Comparison of ENCODE assay signal across 8 mouse cellular contexts in genomic region chr13:73160289-73160688, GRCm38 (mm10).
A peak's percentile ranks its signal among the peaks of the same experiment; 100 is the strongest.
DNase-seq lines count a peak whose midpoint lies in the region; ATAC-seq and TF ChIP-seq lines count a peak whose summit lies in the region.

No protein-coding gene starts in this region.

- no peak for TF ChIP-seq POLR2A in ES-Bruce4 (IDR thresholded peaks at IDR 0.05; ENCODE audit: insufficient read depth, low read length)
- no peak for TF ChIP-seq POLR2A in olfactory bulb, adult 2 months (IDR thresholded peaks at IDR 0.05; ENCODE audit: insufficient read depth, low read depth, low read length)

- no peaks in the 10 kb centered on the region for H3K36me3 ChIP-seq in ES-Bruce4 (ENCODE audit: control insufficient read depth, insufficient read depth, low read length, poor library complexity, severe bottlenecking)
- no peaks in the 10 kb centered on the region for H3K36me3 ChIP-seq in forebrain, embryonic 16.5 days (ENCODE audit: control insufficient read depth, insufficient read depth)
- H3K36me3 ChIP-seq in liver, embryonic 16.5 days (ENCODE audit: control insufficient read depth, insufficient read depth): no peaks in the 10 kb centered on the region

- H3K4me2 ChIP-seq in forebrain, embryonic 16.5 days (ENCODE audit: low read length): peak overlapping the region; percentile 50
- H3K4me2 ChIP-seq in liver, embryonic 16.5 days (ENCODE audit: low read depth, low read length): peak overlapping the region; percentile 48; the same call in 1 of the 2 replicates

- 1% methylated on average over 22 of the region's 22 CpGs for WGBS in forebrain, embryonic 16.5 days
- under 1% methylated on average over 22 of the region's 22 CpGs for WGBS in large intestine, adult 2 months
- 3% methylated on average over 22 of the region's 22 CpGs for WGBS in liver, embryonic 16.5 days (ENCODE audit: insufficient replicate concordance)
- WGBS in olfactory bulb, adult 2 months: under 1% methylated on average over 22 of the region's 22 CpGs

- H3K9me3 ChIP-seq in ES-Bruce4 (replicated peaks; ENCODE audit: control insufficient read depth, insufficient read depth, low read length, poor library complexity, severe bottlenecking): no peaks in the 10 kb centered on the region
- no peaks in the 10 kb centered on the region for H3K9me3 ChIP-seq in forebrain, embryonic 16.5 days (ENCODE audit: control insufficient read depth, low read length)
- H3K9me3 ChIP-seq in liver, embryonic 16.5 days (replicated peaks; ENCODE audit: control insufficient read depth, low read length): no peaks in the 10 kb centered on the region

- TF ChIP-seq EP300 in ES-Bruce4 (IDR thresholded peaks at IDR 0.05; ENCODE audit: insufficient read depth, low read depth, low read length): no peak

- peak; percentile 95 for ATAC-seq in forebrain, embryonic 16.5 days
- ATAC-seq in liver, embryonic 16.5 days (ENCODE audit: low read depth): no peak

- H3K4me3 ChIP-seq in ES-Bruce4 (ENCODE audit: low read depth, low read length): peak overlapping the region; percentile 71
- peak overlapping the region; percentile 33 for H3K4me3 ChIP-seq in forebrain, embryonic 16.5 days (replicated peaks; ENCODE audit: low read length)
- 0 out of 2 replicates have a peak overlapping the region, but pooled peaks have one; percentile 15 for H3K4me3 ChIP-seq in liver, embryonic 16.5 days (ENCODE audit: low read depth, low read length)
- peak overlapping the region; percentile 19 for H3K4me3 ChIP-seq in olfactory bulb, adult 2 months (ENCODE audit: insufficient read depth, low read depth, low read length)

- no peak overlapping the region for H3K27ac ChIP-seq in ES-Bruce4 (ENCODE audit: insufficient read depth, low read length)
- H3K27ac ChIP-seq in forebrain, embryonic 16.5 days (ENCODE audit: low read length): no peak overlapping the region
- H3K27ac ChIP-seq in liver, embryonic 16.5 days (ENCODE audit: low read length): no peak overlapping the region
- H3K27ac ChIP-seq in olfactory bulb, adult 2 months (ENCODE audit: insufficient read depth, low read depth, low read length): no peak overlapping the region

- intact Hi-C loops in heart, postnatal 14 days (cut with DNase I): loop anchor here (2.0 to 10.0 kb wide), 4 partner anchors 107 to 245 kb away; no protein-coding TSS in a partner anchor

- H3K27me3 ChIP-seq in ES-Bruce4 (ENCODE audit: control insufficient read depth, insufficient read depth, low read length, poor library complexity, severe bottlenecking): no peaks in the 10 kb centered on the region
- no peaks in the 10 kb centered on the region for H3K27me3 ChIP-seq in forebrain, embryonic 16.5 days (replicated peaks; ENCODE audit: control insufficient read depth, insufficient read depth, low read length)
- no peaks in the 10 kb centered on the region for H3K27me3 ChIP-seq in liver, embryonic 16.5 days (ENCODE audit: control insufficient read depth, insufficient read depth, low read depth, low read length)

- H3K9ac ChIP-seq in ES-Bruce4 (ENCODE audit: low read depth, poor library complexity, severe bottlenecking): no peak overlapping the region
- peak overlapping the region; percentile 2 for H3K9ac ChIP-seq in forebrain, embryonic 16.5 days (replicated peaks; ENCODE audit: low read depth, low read length)
- H3K9ac ChIP-seq in liver, embryonic 16.5 days (ENCODE audit: low read depth, low read length): no peak overlapping the region

- peak; percentile 72 for TF ChIP-seq CTCF in ES-Bruce4 (IDR thresholded peaks at IDR 0.05; ENCODE audit: low read depth, low read length)
- peak; percentile 97 for TF ChIP-seq CTCF in olfactory bulb, adult 2 months (IDR thresholded peaks at IDR 0.05; ENCODE audit: insufficient read depth, low read depth, low read length)

- DNase-seq in cerebellum, adult 11-12 months: peak; percentile 47
- DNase-seq in heart, postnatal 14 days: peak; percentile 83 to 91
- DNase-seq in large intestine, adult 2 months (ENCODE audit: low read depth, low spot score): peak; percentile 1
- DNase-seq in thymus, postnatal 14 days: peak; percentile 49

- H3K4me1 ChIP-seq in ES-Bruce4 (ENCODE audit: control insufficient read depth, insufficient read depth, low read length): no peaks in the 10 kb centered on the region
- peaks cover 4% of the 10 kb centered on the region; the same call in 1 of the 2 replicates for H3K4me1 ChIP-seq in forebrain, embryonic 16.5 days (replicated peaks; ENCODE audit: control insufficient read depth, insufficient read depth, low read length)
- H3K4me1 ChIP-seq in liver, embryonic 16.5 days (ENCODE audit: control insufficient read depth, low read depth, low read length): no peaks in the 10 kb centered on the region
- peaks cover 5% of the 10 kb centered on the region for H3K4me1 ChIP-seq in olfactory bulb, adult 2 months (ENCODE audit: control insufficient read depth, insufficient read depth, low read length)

Comparison
In these comparisons a context has a peak if more than half of its experiments do, and no peak if none do; other contexts are left out.
1. H3K4me3 ChIP-seq: peak in every context shown above with its lines; median percentile 71 in ES-Bruce4; 33 in forebrain, embryonic 16.5 days; 19 in olfactory bulb, adult 2 months; 15 in liver, embryonic 16.5 days.
2. DNase-seq: peak in every context shown above with its lines; median percentile 87 in heart, postnatal 14 days; 49 in thymus, postnatal 14 days; 47 in cerebellum, adult 11-12 months; 1 in large intestine, adult 2 months.